Mouse (Mus musculus) hindbrain, embryonic 11.5 days (tissue): ENCODE measurements at regions not wholly inside any gene's neighbourhood (a gene's known extent, or its start where the extent isn't known, plus 50 kb on each side); places are given as distances from the start of the nearest gene placed in this dataset.
A peak's percentile ranks its signal among the peaks of the same experiment; 100 is the strongest.

Experiments
- ATAC-seq: fragments of 200-750 bp; cut with Nextera tagmentation; 2 replicates; pipeline ENCODE4 v1.8.0; 2017; ENCODE audit warnings: mild to moderate bottlenecking, moderate TSS enrichment, moderate library complexity; ENCODE audit not compliant: low FRiP score
- DNase-seq: peaks from one replicate; pipeline ENCODE4 v3.0.0-alpha.2; 2015; ENCODE audit warnings: low spot score
- H3K27ac ChIP-seq: fragments of 300-500 bp; sonication (generic); 2 replicates; pipeline ENCODE4 v1.5.1; 2014; ENCODE audit warnings: mild to moderate bottlenecking, low read depth, low read length
- H3K27me3 ChIP-seq: fragments of 300-500 bp; sonication (generic); 2 replicates; pipeline ENCODE4 v1.6.1; 2014; ENCODE audit warnings: mild to moderate bottlenecking, low read length, moderate library complexity, mixed read lengths; ENCODE audit not compliant: control insufficient read depth, insufficient read depth
- H3K36me3 ChIP-seq: fragments of 300-500 bp; sonication (generic); 2 replicates; pipeline ENCODE4 v1.6.1; 2014; ENCODE audit warnings: mild to moderate bottlenecking, low read length, moderate library complexity, mixed read lengths; ENCODE audit not compliant: control insufficient read depth, insufficient read depth
- H3K4me1 ChIP-seq: fragments of 300-500 bp; sonication (generic); replicated peaks from 2 replicates; pipeline ENCODE4 v1.6.1; 2014; ENCODE audit warnings: low read length, mixed read lengths; ENCODE audit not compliant: control insufficient read depth, insufficient read depth
- H3K4me2 ChIP-seq: fragments of 300-500 bp; sonication (generic); replicated peaks from 2 replicates; pipeline ENCODE4 v1.6.1; 2014; ENCODE audit warnings: mild to moderate bottlenecking, low read depth, low read length
- H3K4me3 ChIP-seq: fragments of 300-500 bp; sonication (generic); 2 replicates; pipeline ENCODE4 v1.5.1; 2014; ENCODE audit warnings: low read depth, low read length
- H3K9ac ChIP-seq: fragments of 300-500 bp; sonication (generic); 2 replicates; pipeline ENCODE4 v1.6.1; 2014; ENCODE audit warnings: low read depth, low read length
- H3K9me3 ChIP-seq: fragments of 300-500 bp; sonication (generic); 2 replicates; pipeline ENCODE4 v1.6.1; 2016; ENCODE audit warnings: low read length; ENCODE audit not compliant: control insufficient read depth
- WGBS: fragments of 180-500 bp; shearing (Covaris S2); extraction: QIAGEN DNeasy Blood & Tissue Kit; methylation state at CpG from one replicate; pipeline ENCODE4 v1.1.7; 2014; 5-methylcytosine and 5-hydroxymethylcytosine counted together

GRCm38 (mm10) chr4:124542696-124543095, 67.9 kb downstream of the 3100002H09Rik start:
- DNase-seq (no peak), ATAC-seq (no peak)
- Histone ChIP-seq H3K36me3 (no peaks in the 10 kb centered on the region), H3K27ac (no peak overlapping the region), H3K4me2 (no peak overlapping the region), H3K9ac (no peak overlapping the region), H3K27me3 (no peaks in the 10 kb centered on the region), H3K4me3 (no peak overlapping the region), H3K9me3 (no peaks in the 10 kb centered on the region), H3K4me1 (no peaks in the 10 kb centered on the region)
- WGBS, result 79% methylated on average over 5 of the region's 5 CpGs

GRCm38 (mm10) chr4:124538471-124538870, 72.1 kb downstream of the 3100002H09Rik start:
- no peak overlapping the region for H3K4me2 ChIP-seq
- no peak for ATAC-seq
- H3K4me1 ChIP-seq, result no peaks in the 10 kb centered on the region
- H3K9ac ChIP-seq, result no peak overlapping the region
- H3K27me3 ChIP-seq, result no peaks in the 10 kb centered on the region
- no peak for DNase-seq
- H3K36me3 ChIP-seq, result no peaks in the 10 kb centered on the region
- 91% methylated on average over 5 of the region's 5 CpGs for WGBS
- H3K27ac ChIP-seq, result no peak overlapping the region
- H3K9me3 ChIP-seq, result no peaks in the 10 kb centered on the region
- H3K4me3 ChIP-seq, result no peak overlapping the region

- no peak for ATAC-seq
- Histone ChIP-seq H3K27ac (no peak overlapping the region), H3K27me3 (no peaks in the 10 kb centered on the region), H3K4me3 (no peak overlapping the region), H3K9ac (no peak overlapping the region), H3K36me3 (no peaks in the 10 kb centered on the region), H3K9me3 (no peaks in the 10 kb centered on the region), H3K4me1 (no peaks in the 10 kb centered on the region), H3K4me2 (no peak overlapping the region)
- whole genome bisulfite sequencing, result 86% methylated on average over 5 of the region's 5 CpGs
- DNase-seq, result no peak
Observed at GRCm38 (mm10) chr4:124537681-124538080, 72.9 kb downstream of the 3100002H09Rik start.

GRCm38 (mm10) chr4:124533614-124534013, 77.0 kb downstream of the 3100002H09Rik start:
- no peaks in the 10 kb centered on the region for H3K9me3 ChIP-seq
- H3K27ac ChIP-seq, result no peak overlapping the region
- H3K36me3 ChIP-seq, result no peaks in the 10 kb centered on the region
- ATAC-seq (no peak), DNase-seq (no peak)
- H3K4me3 ChIP-seq, result no peak overlapping the region
- no peaks in the 10 kb centered on the region for H3K27me3 ChIP-seq
- H3K4me2 ChIP-seq, result no peak overlapping the region
- H3K9ac ChIP-seq, result no peak overlapping the region
- H3K4me1 ChIP-seq, result no peaks in the 10 kb centered on the region
- 68% methylated on average over 6 of the region's 6 CpGs for WGBS

- Histone ChIP-seq H3K27ac (no peak overlapping the region), H3K9ac (no peak overlapping the region), H3K4me2 (no peak overlapping the region), H3K9me3 (no peaks in the 10 kb centered on the region), H3K4me3 (no peak overlapping the region), H3K36me3 (no peaks in the 10 kb centered on the region), H3K27me3 (0 out of 2 replicates have a peak, but pooled peaks cover 3% of the 10 kb centered on the region), H3K4me1 (peaks cover 5% of the 10 kb centered on the region; the same call in 1 of the 2 replicates)
- WGBS, result 77% methylated on average over 9 of the region's 9 CpGs
- DNase-seq (no peak), ATAC-seq (no peak)
Observed at GRCm38 (mm10) chr4:124530596-124530995, 80.0 kb downstream of the 3100002H09Rik start.

GRCm38 (mm10) chr4:124526822-124527221, 83.8 kb downstream of the 3100002H09Rik start:
- H3K36me3 ChIP-seq, result no peaks in the 10 kb centered on the region
- H3K9ac ChIP-seq, result no peak overlapping the region
- H3K4me1 ChIP-seq, result peaks cover 5% of the 10 kb centered on the region; the same call in 1 of the 2 replicates
- ATAC-seq (no peak), DNase-seq (peak; percentile 31)
- no peak overlapping the region for H3K27ac ChIP-seq
- H3K4me3 ChIP-seq, result no peak overlapping the region
- 27% methylated on average over 10 of the region's 10 CpGs for WGBS
- no peaks in the 10 kb centered on the region for H3K9me3 ChIP-seq
- 0 out of 2 replicates have a peak, but pooled peaks cover 4% of the 10 kb centered on the region for H3K27me3 ChIP-seq
- H3K4me2 ChIP-seq, result no peak overlapping the region

GRCm38 (mm10) chr4:124526362-124526761, 84.2 kb downstream of the 3100002H09Rik start:
- Histone ChIP-seq H3K4me1 (peaks cover 5% of the 10 kb centered on the region; the same call in 1 of the 2 replicates), H3K27me3 (0 out of 2 replicates have a peak, but pooled peaks cover 4% of the 10 kb centered on the region), H3K4me3 (no peak overlapping the region), H3K4me2 (no peak overlapping the region), H3K27ac (no peak overlapping the region), H3K9me3 (no peaks in the 10 kb centered on the region), H3K36me3 (no peaks in the 10 kb centered on the region), H3K9ac (no peak overlapping the region)
- DNase-seq (no peak), ATAC-seq (no peak)
- 55% methylated on average over 9 of the region's 9 CpGs for WGBS

GRCm38 (mm10) chr4:124520309-124520708, 90.3 kb downstream of the 3100002H09Rik start:
- no peak overlapping the region for H3K9ac ChIP-seq
- WGBS, result 83% methylated on average over 9 of the region's 9 CpGs

GRCm38 (mm10) chr4:124511761-124512160, 98.8 kb downstream of the 3100002H09Rik start:
- 73% methylated on average over 15 of the region's 16 CpGs for WGBS
- Histone ChIP-seq H3K36me3 (no peaks in the 10 kb centered on the region), H3K27me3 (peaks cover 2% of the 10 kb centered on the region; the same call in 1 of the 2 replicates), H3K9ac (no peak overlapping the region), H3K27ac (no peak overlapping the region), H3K4me1 (no peaks in the 10 kb centered on the region), H3K9me3 (no peaks in the 10 kb centered on the region), H3K4me2 (no peak overlapping the region), H3K4me3 (no peak overlapping the region)
- DNase-seq (no peak), ATAC-seq (no peak)

More at GRCm38 (mm10) chr4:124520309-124520708, 90.3 kb downstream of the 3100002H09Rik start:
- H3K36me3 ChIP-seq, result no peaks in the 10 kb centered on the region
- no peaks in the 10 kb centered on the region for H3K27me3 ChIP-seq
- no peak overlapping the region for H3K4me2 ChIP-seq
- H3K4me1 ChIP-seq, result no peaks in the 10 kb centered on the region
- no peak overlapping the region for H3K4me3 ChIP-seq
- H3K27ac ChIP-seq, result no peak overlapping the region
- H3K9me3 ChIP-seq, result no peaks in the 10 kb centered on the region
- DNase-seq (no peak), ATAC-seq (no peak)
